Mouse (Mus musculus) heart, postnatal 14 days (tissue): ENCODE data around the gene Pip4k2a. TPM values are rescaled to one million over a fixed set of nuclear protein-coding genes. Genes with fewer than 3 reads are reported as not detected.

ENCODE experiments used
- DNase-seq, 2 experiments: peaks; one replicate each; pipeline ENCODE4 v3.0.0; 2021 to 2022
- intact Hi-C: fragments of 180-260 bp; cut with DNase I; formaldehyde crosslinking; loops from one replicate; pipeline ENCODE4 v1.15.1; 2025
- total RNA-seq, 2 experiments: library from RNA; stranded (reverse); gene quantifications; 2 replicates each; pipeline ENCODE4 v1.2.3; 2021

The Pip4k2a gene
- total RNA-seq, 2 experiments from 2014 or later, result 9.0 to 10.3 TPM

DNA sequence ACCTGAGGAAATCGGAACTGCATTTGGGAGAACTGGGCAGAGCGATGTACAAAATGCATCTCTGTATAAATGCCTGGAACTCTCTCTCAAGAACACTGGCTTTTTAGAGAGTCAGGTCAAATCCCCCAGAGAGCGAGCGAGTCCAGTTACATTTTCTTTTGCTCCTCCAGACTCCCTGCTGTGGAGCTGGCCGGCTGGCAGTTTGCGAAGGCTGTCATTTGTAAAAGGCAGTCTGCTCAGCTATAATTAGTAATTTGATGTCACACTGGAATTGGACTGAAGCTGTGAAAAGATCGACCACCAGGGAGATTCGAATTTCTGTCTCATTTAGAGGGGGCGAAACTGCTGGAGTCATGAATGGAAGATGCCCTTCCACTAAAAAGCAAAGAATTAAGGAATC is 137.2 kb downstream of the Pip4k2a start:
- intact Hi-C loops, result no loop called here
- no peak for DNase-seq

GRCm38 (mm10) chr2:18857952-18858351 is 140.0 kb downstream of the Pip4k2a start:
- intact Hi-C loops, result no loop called here

DNA sequence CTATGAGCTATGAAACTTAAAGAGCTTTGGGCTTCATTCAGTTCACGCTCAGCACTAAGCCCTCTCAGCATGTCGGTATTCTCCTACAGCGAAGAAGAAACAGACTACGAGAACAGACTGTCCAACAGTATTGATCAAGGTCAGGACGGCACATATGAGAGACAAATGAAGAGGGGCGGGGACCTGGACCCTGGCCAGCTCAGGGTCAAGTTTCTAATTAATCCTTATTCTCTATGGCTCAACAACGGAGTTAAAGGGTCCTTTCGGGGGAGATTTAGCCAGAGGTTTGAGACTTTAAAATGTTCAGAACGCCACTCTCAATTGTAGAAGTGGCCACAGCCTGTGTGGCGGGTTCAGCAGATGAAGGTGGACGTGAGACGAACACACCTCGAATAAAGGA is 141.5 kb downstream of the Pip4k2a start:
- DNase-seq, result no peak
- intact Hi-C loops, result no loop called here

More at GRCm38 (mm10) chr2:18857952-18858351, 140.0 kb downstream of the Pip4k2a start:
- DNase-seq, result no peak

- intact Hi-C loops, result no loop called here
- no peak for DNase-seq
These were observed 142.7 kb downstream of the Pip4k2a start for GRCm38 (mm10) chr2:18855246-18855645.

- intact Hi-C loops, result no loop called here
- no peak for DNase-seq
These were observed 144.6 kb downstream of the Pip4k2a start for GRCm38 (mm10) chr2:18853345-18853744.

DNA sequence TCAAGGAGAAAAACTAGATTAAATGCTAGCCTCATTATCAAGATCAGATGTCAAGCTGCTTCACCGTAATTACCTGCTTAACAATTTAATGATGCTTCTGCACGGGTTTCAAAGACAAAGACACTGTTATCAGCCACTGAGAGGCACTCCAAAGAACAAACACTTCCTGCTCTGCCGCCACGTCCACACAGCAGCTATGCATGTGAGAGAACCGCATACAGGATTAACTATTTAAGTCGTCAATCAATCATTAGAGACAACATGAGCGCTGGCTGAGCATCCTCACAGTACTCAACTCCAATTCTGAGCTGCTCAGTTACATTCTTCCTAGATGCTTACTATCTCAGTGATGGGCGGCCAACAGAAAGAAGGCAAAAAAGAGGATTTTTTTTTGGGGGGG is 147.3 kb downstream of the Pip4k2a start:
- intact Hi-C loops, result no loop called here
- no peak for DNase-seq

GRCm38 (mm10) chr2:18848074-18848629 is 149.8 kb downstream of the Pip4k2a start:
- intact Hi-C loops, result no loop called here
- DNase-seq, result no peak

DNA sequence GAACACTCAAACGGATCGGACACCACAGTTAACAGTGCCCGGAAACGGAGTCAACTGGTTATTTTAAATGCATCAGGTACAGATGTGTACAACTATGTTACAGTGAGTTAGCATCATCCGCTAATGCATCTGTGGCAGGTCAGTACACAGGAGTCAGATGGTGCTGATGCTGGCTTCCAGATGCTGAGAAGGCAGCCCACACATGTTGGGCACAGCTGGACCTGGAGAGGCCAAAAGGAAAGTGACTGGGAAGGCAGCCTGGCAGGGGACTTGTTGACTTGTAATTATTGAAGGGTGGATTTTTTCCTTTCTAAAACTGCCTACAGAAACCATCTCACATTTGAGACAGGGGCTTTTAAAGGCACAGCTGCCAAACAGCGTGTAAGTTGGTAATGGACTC is 155.4 kb downstream of the Pip4k2a start:
- intact Hi-C loops, result no loop called here

DNA sequence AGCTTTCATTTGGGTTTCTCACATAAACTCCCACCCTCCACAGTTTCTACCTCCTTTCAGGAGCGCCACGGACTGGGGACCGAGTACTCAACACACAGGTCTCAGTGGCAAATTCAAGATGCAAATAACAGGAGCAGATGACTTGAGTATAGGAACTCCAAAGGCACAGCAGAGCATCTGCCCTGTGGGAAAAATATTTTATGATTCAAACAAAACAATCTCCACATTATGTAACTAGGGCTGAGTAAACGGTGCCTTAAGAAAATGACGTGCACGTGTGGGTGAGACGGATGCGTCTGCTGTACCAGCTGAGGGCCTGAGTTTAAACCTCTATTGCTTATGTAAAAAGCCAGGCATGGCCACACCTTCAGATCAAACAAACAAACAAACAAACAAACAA is 156.9 kb downstream of the Pip4k2a start:
- no peak for DNase-seq
- intact Hi-C loops, result no loop called here

More for the DNA sequence above, 155.4 kb downstream of the Pip4k2a start:
- DNase-seq, result no peak

DNA sequence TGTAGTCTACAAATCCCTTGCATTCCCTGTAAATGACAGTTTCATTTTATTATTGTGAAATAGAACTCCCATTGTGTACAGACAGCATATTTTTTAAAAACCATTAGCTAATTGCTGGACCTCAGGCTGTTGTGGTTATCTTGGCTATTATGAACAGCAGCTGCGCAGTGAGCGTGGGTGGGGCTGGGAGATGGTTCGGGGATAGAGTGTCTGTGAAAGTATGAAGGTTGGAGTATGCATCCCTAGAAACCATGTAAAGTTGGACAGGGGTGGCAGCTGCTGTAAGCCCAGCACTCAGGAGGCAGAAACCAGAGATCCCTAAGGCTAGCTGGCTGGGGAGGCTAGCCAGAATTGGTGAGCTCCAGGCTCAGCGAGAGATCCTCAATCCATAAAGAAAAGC is 158.4 kb downstream of the Pip4k2a start:
- intact Hi-C loops, result no loop called here
- DNase-seq, result peak; percentile 15 to 22

DNA sequence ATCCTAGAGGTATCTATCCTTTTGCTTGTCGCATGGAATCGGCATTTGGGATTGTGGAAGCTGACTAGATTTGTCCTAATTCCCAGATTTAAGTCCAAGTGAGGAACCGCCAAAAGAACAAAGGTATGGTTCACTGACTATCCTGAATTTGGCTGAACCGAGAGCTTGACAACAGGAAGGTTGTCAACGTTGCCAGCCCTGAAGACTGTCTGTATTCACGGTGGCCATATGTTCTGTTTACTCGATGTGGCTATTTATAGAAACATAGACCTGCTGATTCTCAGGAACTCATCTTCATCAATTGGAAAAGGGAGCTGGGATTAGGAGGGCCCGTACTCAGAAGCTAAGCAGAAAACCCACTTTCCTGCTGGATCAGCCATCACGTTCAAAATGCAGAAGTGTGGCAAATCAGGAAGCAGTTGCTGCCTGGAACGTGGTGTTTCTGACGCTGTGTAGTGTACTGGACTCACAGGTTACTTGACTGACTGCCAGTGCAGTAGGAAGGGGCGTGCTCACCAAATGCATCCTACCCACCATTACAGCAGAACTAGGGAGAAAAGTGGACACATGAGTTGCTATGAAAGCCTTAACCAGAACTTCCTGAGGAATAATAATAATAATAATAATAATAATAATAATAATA is 162.5 kb downstream of the Pip4k2a start:
- no peak for DNase-seq
- intact Hi-C loops, result no loop called here

GRCm38 (mm10) chr2:18833024-18833590 is 164.8 kb downstream of the Pip4k2a start:
- intact Hi-C loops, result no loop called here
- DNase-seq, result no peak

GRCm38 (mm10) chr2:18831031-18831774 is 166.7 kb downstream of the Pip4k2a start:
- no peak for DNase-seq
- intact Hi-C loops, result no loop called here

- peak; percentile 62 to 72 for DNase-seq
- intact Hi-C loops, result loop anchor here (5.0 kb wide), 1 partner anchor 175 kb away; the partner anchor contains the start of genes 4930426L09Rik and Pip4k2a
These were observed 175.2 kb downstream of the Pip4k2a start for GRCm38 (mm10) chr2:18822711-18823110.

GRCm38 (mm10) chr2:18821451-18822379 is 176.2 kb downstream of the Pip4k2a start:
- intact Hi-C loops, result loop anchor here (2.0 to 5.0 kb wide), 2 partner anchors 55 to 176 kb away; partner anchors contain the start of genes 4930426L09Rik and Pip4k2a
- DNase-seq, result peak; percentile 49 to 67

- no peak for DNase-seq
- intact Hi-C loops, result loop anchor here (5.0 kb wide), 1 partner anchor 37 kb away; no protein-coding TSS in a partner anchor
These were observed 178.4 kb downstream of the Pip4k2a start for GRCm38 (mm10) chr2:18819520-18819919.

DNA sequence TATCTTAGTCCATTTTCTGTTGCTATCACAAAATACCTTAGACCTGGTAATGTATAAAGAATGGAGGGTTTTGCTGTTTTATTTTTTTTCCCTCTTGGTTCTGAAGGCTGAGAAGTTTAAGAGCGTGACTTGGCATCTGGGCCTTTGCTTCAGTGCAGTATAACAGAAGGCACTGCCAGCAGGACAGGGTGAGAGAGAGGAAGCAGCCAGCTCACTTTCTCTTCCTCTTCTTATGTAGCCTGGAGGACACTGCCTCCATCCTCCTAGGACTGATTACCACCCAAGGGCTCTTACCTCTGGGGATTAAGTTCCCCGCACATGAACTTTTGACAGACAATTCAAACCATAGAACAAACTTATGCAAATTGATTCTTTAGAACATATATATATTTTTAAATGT is 181.9 kb downstream of the Pip4k2a start:
- DNase-seq, result no peak
- intact Hi-C loops, result loop anchor here (5.0 kb wide), 1 partner anchor 34 kb away; no protein-coding TSS in a partner anchor

DNA sequence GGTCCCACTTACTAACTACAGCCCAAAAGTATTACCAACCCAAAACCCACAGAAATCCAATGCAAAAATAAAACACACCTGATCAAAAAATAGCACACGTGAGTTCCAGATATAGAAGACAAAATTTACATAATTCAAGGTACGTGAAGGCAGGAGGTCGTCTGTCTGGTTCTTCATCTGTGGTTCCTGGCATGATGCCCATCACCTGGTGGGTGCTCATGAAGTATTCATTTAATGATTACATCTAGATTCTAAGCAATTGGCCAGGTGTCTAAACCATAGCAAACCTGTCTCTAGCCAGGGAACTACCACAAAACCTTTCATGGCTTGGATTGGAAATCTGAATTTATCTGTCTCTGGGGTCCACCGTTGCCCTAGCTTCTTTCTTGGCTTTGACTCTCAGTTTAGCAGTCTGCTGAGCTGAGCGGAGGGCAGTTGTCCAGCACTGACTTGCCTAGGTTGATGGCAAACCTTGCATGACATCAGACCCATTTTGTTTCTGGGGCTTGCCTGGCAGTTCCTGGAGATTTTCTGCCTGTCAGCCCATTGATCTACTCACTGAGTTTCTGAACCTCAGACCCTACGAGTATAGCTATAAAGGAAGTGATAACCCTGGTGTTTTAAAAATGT is 182.5 kb downstream of the Pip4k2a start:
- intact Hi-C loops, result loop anchor here (5.0 kb wide), 1 partner anchor 33 kb away; no protein-coding TSS in a partner anchor

DNA sequence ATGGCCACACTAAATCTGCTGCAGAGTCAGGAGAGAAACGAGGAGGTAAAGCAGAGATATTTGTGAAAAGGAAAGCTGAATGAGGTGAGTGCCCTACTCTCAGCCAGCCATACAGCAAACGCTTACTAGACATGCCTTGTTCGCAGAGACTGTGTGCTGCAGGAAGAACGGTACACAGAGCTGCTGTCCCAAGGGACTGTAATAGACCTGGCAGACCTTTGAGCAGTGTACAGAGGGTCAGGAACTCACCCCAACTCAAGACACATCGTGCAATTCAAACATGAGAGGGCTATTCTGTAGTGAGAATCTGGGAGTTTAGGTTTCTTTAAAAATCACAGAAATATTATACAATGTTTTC is 183.5 kb downstream of the Pip4k2a start:
- no peak for DNase-seq
- intact Hi-C loops, result no loop called here

More for the DNA sequence above, 182.5 kb downstream of the Pip4k2a start:
- DNase-seq, result no peak
